31 mouse cellular contexts compared by ENCODE assay signal in genomic region chr8:87513350-87513749, GRCm38 (mm10). TPM values are rescaled to one million over a fixed set of nuclear protein-coding genes. Genes with fewer than 3 reads are reported as not detected.
"Had no signal": no experiment of that assay in that cellular context is flagged by ENCODE, and none has a peak within 500 bp of the region (broad histone marks: within the 10 kb centered on the region; RNA-seq: fewer than 3 reads in every experiment).

No protein-coding gene starts in this region.

- H3K27ac ChIP-seq: kidney, postnatal 0 days; liver, embryonic 13.5 days; neural tube, embryonic 12.5 days; neural tube, embryonic 15.5 days had no signal

- H3K4me1 ChIP-seq: liver, embryonic 13.5 days; neural tube, embryonic 12.5 days had no signal

- H3K27me3 ChIP-seq: liver, embryonic 13.5 days; neural tube, embryonic 12.5 days; neural tube, embryonic 15.5 days had no signal

- H3K36me3 ChIP-seq: liver, embryonic 13.5 days; neural tube, embryonic 12.5 days; neural tube, embryonic 15.5 days had no signal

- H3K9me3 ChIP-seq: liver, embryonic 13.5 days; neural tube, embryonic 15.5 days had no signal

- H3K9ac ChIP-seq: liver, embryonic 13.5 days; neural tube, embryonic 12.5 days; neural tube, embryonic 15.5 days had no signal

- H3K4me3 ChIP-seq: liver, embryonic 13.5 days; neural tube, embryonic 12.5 days; neural tube, embryonic 15.5 days had no signal

- H3K4me2 ChIP-seq: liver, embryonic 13.5 days; midbrain, embryonic 11.5 days; neural tube, embryonic 12.5 days; neural tube, embryonic 15.5 days had no signal

- DNase-seq: kidney, adult 2 months; kidney, postnatal 25 days; liver, embryonic 13.5 days; lung, adult 2 months; lung, postnatal 14 days; lung, postnatal 4 days; midbrain, embryonic 14.5 days; retina, postnatal 1 day; spleen, adult 18-20 months; thymus, adult 2 months; thymus, postnatal 25 days had no signal

- ATAC-seq: intestine, postnatal 0 days had no signal

RNA-seq across cellular contexts. Expression of gene Cbln1, which starts 40.9 kb away (rescaled TPM):
- total RNA-seq: liver, adult 2 months; megakaryocyte progenitor cell, adult 5-6 weeks; megakaryocyte-erythroid progenitor cell, adult 5-6 weeks had no signal
- polyA plus RNA-seq: liver, adult 2 months; liver, embryonic 16.5 days; lung, adult 2 months; lung, embryonic 16.5 days had no signal

RNA-seq across cellular contexts. Expression of gene 4933402J07Rik, which starts 50.3 kb away (rescaled TPM):
- total RNA-seq: layer of hippocampus, postnatal 14 days; left cerebral cortex, adult 18-20 months; left cerebral cortex, postnatal 10 days; left cerebral cortex, postnatal 36 days; liver, adult 2 months; megakaryocyte progenitor cell, adult 5-6 weeks; megakaryocyte-erythroid progenitor cell, adult 5-6 weeks; midbrain, postnatal 0 days had no signal
- polyA plus RNA-seq: intestine, postnatal 0 days; kidney, adult 2 months; kidney, embryonic 14.5 days; kidney, postnatal 0 days; large intestine, adult 2 months; limb, embryonic 11.5 days; limb, embryonic 14.5 days; liver, adult 2 months; liver, embryonic 13.5 days; liver, embryonic 16.5 days; lung, adult 2 months; lung, embryonic 16.5 days; midbrain, embryonic 11.5 days; midbrain, embryonic 14.5 days; midbrain, postnatal 0 days; neural tube, embryonic 12.5 days; neural tube, embryonic 15.5 days; stomach, embryonic 16.5 days; thymus, adult 2 months had no signal
